Mouse (Mus musculus) E14TG2a.4 (cell line): ENCODE measurements around the gene Phactr1.

Experiments
- H3K27me3 ChIP-seq: 2 replicates; pipeline ENCODE4 v1.6.1; 2014; ENCODE audit warnings: low read length, control low read depth; ENCODE audit not compliant: insufficient read depth
- H3K36me3 ChIP-seq: 2 replicates; pipeline ENCODE4 v1.6.1; 2014; ENCODE audit warnings: low read length, control low read depth; ENCODE audit not compliant: insufficient read depth
- H3K4me1 ChIP-seq: replicated peaks from 2 replicates; pipeline ENCODE4 v1.6.1; 2014; ENCODE audit warnings: low read depth, low read length, control low read depth
- H3K4me3 ChIP-seq: replicated peaks from 2 replicates; pipeline ENCODE4 v1.5.1; 2014; ENCODE audit warnings: mild to moderate bottlenecking, low read length
- H3K9me3 ChIP-seq: 2 replicates; pipeline ENCODE4 v1.6.1; 2014; ENCODE audit warnings: low read length, control low read depth
- CTCF ChIP-seq: conservative IDR thresholded peaks from 2 replicates; pipeline ENCODE4 v1.5.1; 2014; ENCODE audit warnings: low read length
- NANOG ChIP-seq: IDR thresholded peaks from 2 replicates; pipeline ENCODE4 v1.6.1; 2014; ENCODE audit warnings: borderline replicate concordance, low read length, mixed read lengths
- POU5F1 ChIP-seq: IDR thresholded peaks from 2 replicates; pipeline ENCODE4 v1.6.1; 2014; ENCODE audit warnings: low read length, borderline replicate concordance

The Phactr1 gene

DNA sequence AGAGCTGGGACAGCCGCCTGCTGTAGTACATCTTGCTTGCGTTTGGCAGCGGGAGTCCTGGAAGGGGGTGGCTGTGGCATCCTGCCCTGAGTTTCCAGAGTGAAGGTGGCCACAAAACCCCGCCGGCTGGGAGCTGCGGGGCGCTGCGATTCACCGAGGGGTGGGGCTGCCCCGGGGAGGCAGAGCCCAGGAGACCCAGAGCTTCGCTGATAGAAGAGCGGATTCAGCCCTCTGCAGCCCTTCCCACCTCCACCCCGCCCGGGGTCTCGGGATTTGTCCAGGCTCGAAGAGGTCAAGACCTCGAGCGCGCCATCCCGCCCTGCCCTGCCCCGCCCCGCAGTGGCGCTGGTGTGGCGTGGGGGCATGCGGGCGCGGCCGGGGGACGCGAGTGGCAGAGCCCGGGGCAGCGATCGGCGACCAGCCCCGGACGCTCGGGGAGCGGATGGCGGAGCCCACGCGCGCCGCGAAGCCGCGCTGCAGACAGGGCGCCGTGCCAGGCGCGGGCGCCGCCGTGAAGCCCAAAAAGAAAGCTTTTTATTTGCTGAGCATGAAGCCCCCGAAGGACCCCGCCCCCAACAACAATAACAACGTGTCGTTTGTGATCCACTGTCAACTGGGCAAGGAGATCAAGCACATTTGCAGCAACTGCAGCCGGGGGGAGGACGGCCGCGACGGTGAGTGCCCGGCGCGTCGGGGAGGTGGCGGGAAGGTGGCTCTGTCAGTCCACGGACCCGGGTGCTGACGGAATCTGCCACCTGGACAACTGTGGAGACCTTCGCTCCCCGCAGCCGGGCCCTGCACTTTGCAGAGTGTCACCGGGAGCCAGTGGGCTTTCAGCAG, 236.0 kb downstream of the Phactr1 start:
- no peak for TF ChIP-seq CTCF
- TF ChIP-seq POU5F1, result no peak
- TF ChIP-seq NANOG, result no peak
- Histone ChIP-seq H3K36me3 (no peaks in the 10 kb centered on the region), H3K27me3 (peaks cover 39% of the 10 kb centered on the region), H3K9me3 (peaks cover 6% of the 10 kb centered on the region), H3K4me3 (peak overlapping the region; percentile 78), H3K4me1 (peaks cover 10% of the 10 kb centered on the region)

DNA sequence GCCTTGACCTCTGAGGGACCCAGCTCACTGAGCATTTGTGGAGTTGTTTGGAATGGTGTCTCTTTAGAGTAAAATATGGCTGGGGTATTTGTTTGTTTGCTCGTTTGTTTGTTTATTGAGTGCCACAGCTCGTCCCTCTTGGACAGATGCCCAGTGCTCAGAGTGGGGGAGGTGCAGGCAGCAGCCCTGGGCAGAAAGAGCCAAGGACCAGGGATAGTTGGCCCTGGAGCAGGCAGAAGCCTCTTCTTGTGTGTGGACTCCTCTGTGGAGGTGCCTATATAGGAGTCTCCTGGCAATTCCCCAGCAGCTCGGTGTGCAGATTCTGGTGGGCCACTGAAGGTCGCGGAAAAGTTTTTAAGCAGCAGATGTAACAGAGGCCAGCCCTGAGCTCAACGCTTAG, 236.8 kb downstream of the Phactr1 start:
- Histone ChIP-seq H3K27me3 (peaks cover 39% of the 10 kb centered on the region), H3K4me3 (no peak overlapping the region), H3K4me1 (peaks cover 10% of the 10 kb centered on the region), H3K36me3 (no peaks in the 10 kb centered on the region), H3K9me3 (peaks cover 4% of the 10 kb centered on the region)
- TF ChIP-seq NANOG, result no peak
- no peak for TF ChIP-seq POU5F1
- TF ChIP-seq CTCF, result no peak

GRCm38 (mm10) chr13:42920062-42920461, 239.6 kb downstream of the Phactr1 start:
- Histone ChIP-seq H3K9me3 (no peaks in the 10 kb centered on the region), H3K27me3 (peaks cover 29% of the 10 kb centered on the region), H3K36me3 (no peaks in the 10 kb centered on the region), H3K4me3 (no peak overlapping the region), H3K4me1 (peaks cover 10% of the 10 kb centered on the region)
- TF ChIP-seq CTCF, result no peak

DNA sequence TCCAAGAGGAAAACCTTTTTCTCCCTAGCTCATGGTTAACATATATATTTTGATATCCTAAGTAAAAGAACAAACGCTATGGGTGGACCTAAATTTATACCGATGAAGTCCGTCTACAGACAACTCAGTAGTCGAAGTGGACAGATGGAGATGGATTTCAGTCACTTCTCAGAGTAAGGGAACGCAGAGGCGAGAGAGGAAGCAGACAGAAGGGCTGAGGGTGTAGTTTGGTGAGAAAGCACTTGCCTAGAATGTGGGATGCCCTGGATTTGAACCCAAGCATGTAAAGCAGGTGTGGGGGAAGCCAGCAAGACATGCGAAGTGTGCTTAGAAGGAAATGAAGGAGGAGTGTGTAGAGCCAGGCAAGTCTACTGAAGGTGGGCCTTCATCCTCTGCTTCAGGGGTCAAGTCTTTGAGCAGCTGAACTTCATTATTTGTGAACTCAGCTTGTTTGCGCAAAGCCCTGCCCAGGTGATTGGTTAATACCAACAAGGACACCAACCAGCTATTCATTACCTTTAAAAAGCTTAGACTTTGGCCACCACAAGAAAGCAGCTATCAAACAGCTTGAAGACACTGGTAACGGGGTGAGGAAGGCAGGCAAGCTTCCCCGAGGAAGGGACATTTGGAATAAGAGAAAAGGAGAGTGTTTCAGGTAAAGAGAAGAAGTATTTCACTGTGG, 241.5 kb downstream of the Phactr1 start:
- Histone ChIP-seq H3K27me3 (peaks cover 11% of the 10 kb centered on the region), H3K4me3 (no peak overlapping the region), H3K9me3 (no peaks in the 10 kb centered on the region), H3K36me3 (no peaks in the 10 kb centered on the region), H3K4me1 (peaks cover 5% of the 10 kb centered on the region)
- TF ChIP-seq CTCF, result no peak

- no peak overlapping the region for H3K4me3 ChIP-seq
- 0 out of 2 replicates have a peak, but pooled peaks cover 5% of the 10 kb centered on the region for H3K27me3 ChIP-seq
- H3K36me3 ChIP-seq, result no peaks in the 10 kb centered on the region
- TF ChIP-seq NANOG, result no peak
- TF ChIP-seq POU5F1, result no peak
- no peak for TF ChIP-seq CTCF
- H3K4me1 ChIP-seq, result no peaks in the 10 kb centered on the region
- no peaks in the 10 kb centered on the region for H3K9me3 ChIP-seq
These were observed 247.4 kb downstream of the Phactr1 start for GRCm38 (mm10) chr13:42927778-42928177.

DNA sequence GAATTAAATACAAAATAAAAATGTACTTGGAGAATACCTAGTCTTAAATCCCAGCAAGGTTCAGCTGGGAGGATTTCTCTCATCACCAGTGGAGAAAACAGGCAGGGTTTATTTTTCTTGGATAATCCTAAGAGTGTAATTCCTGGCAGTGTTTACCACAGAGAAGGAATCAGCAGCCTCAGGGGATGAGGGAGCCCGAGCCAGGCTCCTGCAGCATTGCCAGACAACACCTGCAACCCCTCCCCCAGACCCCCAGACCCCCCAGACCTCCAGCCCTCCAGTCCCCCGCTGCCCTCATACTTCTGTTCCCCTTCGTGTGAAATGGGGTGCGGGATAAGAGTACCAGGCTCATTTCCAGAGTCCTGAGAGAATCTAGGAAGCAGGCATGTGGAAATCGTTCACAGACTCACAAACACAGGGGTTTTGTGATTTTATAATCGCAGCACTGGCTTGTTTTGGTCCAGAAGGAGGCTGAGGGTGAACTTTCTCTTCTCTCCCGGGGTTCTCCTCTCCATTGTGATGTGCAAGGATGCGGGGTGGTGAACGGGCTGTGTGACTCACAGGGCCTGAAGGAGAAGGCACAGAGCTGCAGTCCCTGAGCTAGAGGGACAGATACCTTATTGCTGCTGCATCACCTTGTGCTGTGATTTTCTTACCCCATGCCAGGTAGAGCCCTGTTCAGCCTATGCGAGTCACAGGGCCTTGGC, 249.3 kb downstream of the Phactr1 start:
- Histone ChIP-seq H3K9me3 (no peaks in the 10 kb centered on the region), H3K36me3 (no peaks in the 10 kb centered on the region), H3K27me3 (0 out of 2 replicates have a peak, but pooled peaks cover 5% of the 10 kb centered on the region), H3K4me3 (no peak overlapping the region), H3K4me1 (no peaks in the 10 kb centered on the region)
- TF ChIP-seq NANOG, result no peak
- no peak for TF ChIP-seq POU5F1

DNA sequence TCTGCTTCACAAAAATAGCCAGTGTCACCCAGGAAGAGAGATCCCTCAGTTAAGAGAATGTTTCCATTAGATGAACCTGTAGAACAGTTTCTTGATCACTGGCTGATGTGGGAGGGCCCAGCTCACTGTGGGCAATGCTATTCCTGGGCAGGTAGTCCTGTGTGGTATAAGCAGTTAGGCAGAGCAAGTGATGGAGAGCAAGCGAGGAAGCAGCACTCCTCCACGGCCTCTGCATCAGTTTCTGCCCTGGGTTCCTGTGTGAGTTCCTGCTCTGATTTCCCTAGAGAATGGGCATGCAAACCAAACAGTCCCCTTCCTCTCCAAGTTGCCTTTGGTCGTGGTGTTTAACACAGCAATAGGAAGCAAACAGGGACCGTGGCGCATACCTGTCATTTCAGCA, 251.6 kb downstream of the Phactr1 start:
- no peak overlapping the region for H3K4me3 ChIP-seq
- H3K36me3 ChIP-seq, result no peaks in the 10 kb centered on the region
- 0 out of 2 replicates have a peak, but pooled peaks cover 5% of the 10 kb centered on the region for H3K27me3 ChIP-seq
- TF ChIP-seq CTCF, result no peak
- TF ChIP-seq POU5F1, result no peak
- TF ChIP-seq NANOG, result no peak
- H3K4me1 ChIP-seq, result no peaks in the 10 kb centered on the region
- no peaks in the 10 kb centered on the region for H3K9me3 ChIP-seq

GRCm38 (mm10) chr13:42934538-42935126, 254.2 kb downstream of the Phactr1 start:
- Histone ChIP-seq H3K4me3 (no peak overlapping the region), H3K9me3 (peaks cover 3% of the 10 kb centered on the region), H3K27me3 (no peaks in the 10 kb centered on the region), H3K36me3 (no peaks in the 10 kb centered on the region), H3K4me1 (no peaks in the 10 kb centered on the region)
- TF ChIP-seq NANOG, result no peak
- no peak for TF ChIP-seq CTCF
- TF ChIP-seq POU5F1, result no peak
